Mouse (Mus musculus) liver, embryonic 14.5 days (tissue): Measurements from ENCODE around the gene Olfr922.

Source experiments
- CTCF ChIP-seq: IDR thresholded peaks from 2 replicates; pipeline ENCODE4 v1.5.1; 2016; ENCODE audit warnings: antibody characterized with exemption, low read depth, control low read depth
- EP300 ChIP-seq: IDR thresholded peaks from 2 replicates; pipeline ENCODE4 v1.6.1; 2016; ENCODE audit warnings: antibody characterized with exemption, low read depth

DNA sequence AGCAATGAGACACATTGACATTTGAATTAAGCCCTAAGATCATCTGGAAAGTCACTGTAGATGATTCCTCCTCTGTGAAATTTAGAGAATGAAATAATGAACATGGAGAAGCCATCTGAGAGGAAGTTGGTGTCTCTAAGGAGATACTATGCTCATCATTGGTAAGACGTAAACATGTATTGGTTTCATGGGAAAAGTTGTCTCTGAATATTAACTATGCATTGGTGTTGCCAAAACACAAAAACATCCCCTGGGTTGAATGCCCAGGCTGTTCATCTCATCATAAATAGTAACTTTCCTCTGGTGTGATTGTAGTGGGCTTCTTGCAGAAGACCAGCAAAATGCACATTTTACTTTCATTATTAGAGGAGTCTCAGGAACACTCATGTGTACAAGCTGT lies 11.8 kb downstream of the Olfr922 start, which contains the start of gene Olfr923:
- TF ChIP-seq CTCF: no peak
- no peak for TF ChIP-seq EP300
